Mouse (Mus musculus): ENCODE data around the gene Dip2c.

Gene Dip2c

GRCm38 (mm10) chr13:9562921-9563320, 286.6 kb downstream of the Dip2c start:
- peak; percentile 39 to 48 for DNase-seq

- DNase-seq: no peak
These were observed 292.5 kb downstream of the Dip2c start for GRCm38 (mm10) chr13:9568852-9569251.

- DNase-seq: no peak
These were observed 300.4 kb downstream of the Dip2c start for GRCm38 (mm10) chr13:9576686-9577085.

- DNase-seq: no peak
These were observed 302.1 kb downstream of the Dip2c start for GRCm38 (mm10) chr13:9578456-9578855.

GRCm38 (mm10) chr13:9581821-9582220, 305.5 kb downstream of the Dip2c start:
- no peak for DNase-seq

- no peak for DNase-seq
These were observed 307.3 kb downstream of the Dip2c start for GRCm38 (mm10) chr13:9583579-9583978.

- no peak for DNase-seq
These were observed 323.2 kb downstream of the Dip2c start for GRCm38 (mm10) chr13:9599334-9600096.

GRCm38 (mm10) chr13:9601350-9601749, 325.0 kb downstream of the Dip2c start:
- DNase-seq: no peak

- DNase-seq: no peak
These were observed 334.9 kb downstream of the Dip2c start for GRCm38 (mm10) chr13:9611229-9611628.

GRCm38 (mm10) chr13:9632684-9633083, 356.4 kb downstream of the Dip2c start:
- DNase-seq: no peak

- DNase-seq: no peak
These were observed 359.6 kb downstream of the Dip2c start for GRCm38 (mm10) chr13:9635951-9636350.

GRCm38 (mm10) chr13:9636505-9636904, 360.2 kb downstream of the Dip2c start:
- peak; percentile 5 to 8 for DNase-seq

GRCm38 (mm10) chr13:9637949-9638348, 361.6 kb downstream of the Dip2c start:
- peak; percentile 3 to 6 for DNase-seq

GRCm38 (mm10) chr13:9648716-9649115, 372.4 kb downstream of the Dip2c start:
- no peak for DNase-seq

GRCm38 (mm10) chr13:9649894-9650293, 373.6 kb downstream of the Dip2c start:
- DNase-seq: no peak

- DNase-seq: no peak
These were observed 374.3 kb downstream of the Dip2c start for GRCm38 (mm10) chr13:9650580-9650979.

GRCm38 (mm10) chr13:9653018-9653417, 376.7 kb downstream of the Dip2c start:
- no peak for DNase-seq

- no peak for DNase-seq
These were observed 380.3 kb downstream of the Dip2c start for GRCm38 (mm10) chr13:9656613-9657012.

GRCm38 (mm10) chr13:9660711-9661110, 384.4 kb downstream of the Dip2c start:
- no peak for DNase-seq

- DNase-seq: no peak
These were observed 387.3 kb downstream of the Dip2c start for GRCm38 (mm10) chr13:9663593-9663992.

GRCm38 (mm10) chr13:9667954-9668496, 391.7 kb downstream of the Dip2c start:
- DNase-seq: no peak

GRCm38 (mm10) chr13:9669246-9669645, 392.9 kb downstream of the Dip2c start:
- DNase-seq: no peak

- DNase-seq: no peak
These were observed 397.8 kb downstream of the Dip2c start for GRCm38 (mm10) chr13:9674126-9674525.

GRCm38 (mm10) chr13:9681492-9681891, 405.2 kb downstream of the Dip2c start:
- DNase-seq: no peak

GRCm38 (mm10) chr13:9683280-9683679, 407.0 kb downstream of the Dip2c start:
- no peak for DNase-seq

All from thymus, postnatal 36 days (tissue).